Mouse (Mus musculus) frontal cortex, adult 2 months (tissue): ENCODE results near the gene Il9. TPM values are rescaled to one million over a fixed set of nuclear protein-coding genes. Genes with fewer than 3 reads are reported as not detected.

Experiments used
- DNase-seq, 2 experiments: peaks; one replicate each; pipeline ENCODE4 v3.0.0; 2022; ENCODE audit warnings: low spot score in 1 of 2; ENCODE audit errors: extremely low spot score in 1 of 2
- polyA plus RNA-seq: library from polyadenylated mRNA; depleted of rRNA; stranded (reverse); fragments of >200 nt; gene quantifications from 2 replicates; pipeline ENCODE4 v1.2.3, GENCODE M21; 2012; rRNA removed

Il9 gene
- polyA plus RNA-seq, result not detected in 2 replicates

DNA sequence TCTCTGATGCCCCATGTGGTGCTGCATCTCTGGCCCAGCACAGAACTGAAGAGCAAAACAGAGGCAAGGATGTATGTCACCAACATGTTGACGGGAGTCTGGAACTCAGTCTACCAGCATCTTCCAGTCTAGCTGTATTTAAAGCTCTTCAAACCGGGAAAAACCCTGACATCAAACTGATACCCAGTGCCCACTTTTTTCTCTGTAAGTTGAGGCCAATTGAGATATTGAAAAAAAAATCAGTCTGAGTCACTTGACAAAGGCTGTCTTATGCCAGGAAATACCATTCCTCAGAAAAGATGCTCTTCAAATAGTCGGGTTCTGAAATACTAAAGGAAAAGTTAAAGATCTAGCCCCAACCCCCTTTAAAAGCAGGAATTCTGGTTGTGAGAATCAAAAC, at the start of gene Il9:
Il9 (minus strand) TSS at position 101 of the 400 bp plus-strand sequence.
- DNase-seq, result no peak

DNA sequence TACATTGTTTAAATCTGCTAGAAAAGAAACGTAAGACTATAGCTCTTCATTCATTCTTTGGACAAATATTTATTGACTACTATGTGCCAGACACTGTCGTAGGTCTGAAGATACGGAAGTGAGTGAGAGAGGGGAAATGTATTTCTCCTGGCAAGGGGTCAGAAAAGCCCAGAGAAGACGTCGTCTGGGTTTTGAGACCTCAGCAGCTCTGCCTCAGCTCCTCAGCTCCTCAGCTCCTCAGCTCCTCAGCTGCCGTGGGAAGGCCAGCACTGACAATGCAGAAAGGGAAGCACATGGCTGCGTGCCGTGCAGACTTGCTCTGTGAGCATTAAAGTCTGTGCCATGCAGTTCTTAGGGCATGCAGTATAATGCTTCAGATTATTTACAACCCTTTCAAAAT, 47.6 kb upstream of the Il9 start:
- DNase-seq, result no peak

DNA sequence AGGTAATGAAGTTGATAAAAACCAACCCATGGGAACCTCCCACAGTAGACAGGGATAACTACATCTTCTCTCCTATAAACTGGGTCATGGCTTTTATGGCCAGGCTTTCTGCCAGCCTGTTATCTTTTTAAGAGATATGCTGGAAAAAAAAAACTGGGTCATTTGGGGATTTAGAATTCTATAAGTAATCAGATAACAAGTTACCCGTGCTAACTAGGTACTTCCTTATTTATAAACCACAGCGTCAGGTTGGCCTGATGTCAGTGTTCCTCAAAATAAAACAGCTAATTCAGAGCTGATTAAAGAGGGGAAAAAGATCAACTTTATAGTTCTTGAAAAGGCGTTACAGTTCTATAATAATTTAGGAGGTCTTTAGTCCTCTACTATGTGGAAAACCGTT, 47.0 kb upstream of the Il9 start:
- no peak for DNase-seq

DNA sequence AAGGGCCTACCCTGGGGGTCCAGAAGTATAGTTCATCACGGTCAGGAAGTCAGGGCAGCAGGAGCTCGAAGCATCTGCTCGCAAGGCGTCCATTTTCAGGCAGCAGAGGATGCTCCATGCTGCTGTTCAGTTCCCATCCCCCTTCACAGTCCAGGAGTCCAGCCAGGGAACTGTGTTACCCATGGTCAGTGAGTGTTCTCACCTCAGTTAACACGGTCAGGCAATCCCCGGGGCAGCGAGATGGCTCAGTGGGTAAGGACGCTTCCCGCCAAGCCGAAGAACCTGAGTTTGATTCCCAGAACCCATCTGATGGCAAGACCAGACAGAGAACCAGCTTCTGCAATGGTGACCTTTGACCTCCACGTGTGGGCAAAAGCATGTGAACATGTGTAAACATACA, 46.2 kb upstream of the Il9 start:
- DNase-seq, result no peak

DNA sequence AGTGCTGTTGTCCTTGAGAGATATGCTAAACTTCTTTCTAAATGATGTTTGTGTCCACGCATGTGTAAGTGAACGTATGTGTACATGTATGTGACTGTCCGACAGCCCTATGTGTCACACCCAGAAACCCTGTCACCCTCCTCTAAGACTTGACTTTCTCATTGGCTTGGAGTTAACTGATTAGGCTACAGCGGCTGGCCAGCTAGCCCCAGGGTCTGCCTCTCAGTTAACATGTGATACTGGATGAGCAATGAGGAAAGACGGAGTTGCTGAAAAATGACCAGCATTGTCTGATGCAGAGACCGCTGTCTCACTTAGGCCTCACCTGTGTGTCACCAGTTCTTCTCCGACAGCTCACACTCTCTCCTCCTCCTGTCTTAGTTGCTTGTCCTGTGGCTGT, 45.8 kb upstream of the Il9 start:
- DNase-seq, result no peak

DNA sequence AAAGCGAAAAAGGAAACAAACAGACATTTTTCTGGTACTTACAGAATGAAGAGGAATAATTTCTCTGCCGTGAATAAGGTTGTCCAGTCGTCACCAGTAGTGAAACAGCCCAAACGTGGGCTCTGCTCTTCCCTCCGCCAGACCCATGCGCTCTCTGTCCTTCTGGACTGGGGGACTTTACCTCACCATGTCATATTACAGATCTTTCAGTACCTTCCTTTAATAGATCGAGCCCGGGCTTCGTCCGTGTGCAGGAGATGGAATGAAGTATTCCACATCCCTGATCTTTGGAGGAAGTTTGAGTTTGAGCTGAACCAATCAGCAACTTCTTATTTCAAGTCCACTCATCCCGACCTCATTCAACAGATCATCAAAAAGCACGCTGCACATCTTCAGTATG, 44.8 kb upstream of the Il9 start:
- no peak for DNase-seq

DNA sequence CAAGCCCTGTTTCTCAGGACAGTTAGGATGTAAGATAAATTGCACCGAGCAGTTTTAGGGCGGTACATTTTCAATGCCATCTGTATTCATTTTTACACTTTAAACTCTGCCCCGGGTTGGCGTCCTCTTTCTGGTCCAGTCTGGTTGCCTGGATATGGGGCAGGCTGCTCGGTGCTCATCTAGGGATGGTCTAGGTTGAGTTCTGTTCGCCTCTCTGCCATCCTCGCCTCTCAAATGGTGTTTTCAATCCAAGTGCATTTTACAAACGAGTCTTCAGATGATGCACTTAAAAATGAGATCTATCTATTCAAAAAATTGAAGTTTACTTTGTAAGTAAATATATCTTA, 40.7 kb upstream of the Il9 start:
- DNase-seq, result peak in 1 of 2 experiments; percentile 5

DNA sequence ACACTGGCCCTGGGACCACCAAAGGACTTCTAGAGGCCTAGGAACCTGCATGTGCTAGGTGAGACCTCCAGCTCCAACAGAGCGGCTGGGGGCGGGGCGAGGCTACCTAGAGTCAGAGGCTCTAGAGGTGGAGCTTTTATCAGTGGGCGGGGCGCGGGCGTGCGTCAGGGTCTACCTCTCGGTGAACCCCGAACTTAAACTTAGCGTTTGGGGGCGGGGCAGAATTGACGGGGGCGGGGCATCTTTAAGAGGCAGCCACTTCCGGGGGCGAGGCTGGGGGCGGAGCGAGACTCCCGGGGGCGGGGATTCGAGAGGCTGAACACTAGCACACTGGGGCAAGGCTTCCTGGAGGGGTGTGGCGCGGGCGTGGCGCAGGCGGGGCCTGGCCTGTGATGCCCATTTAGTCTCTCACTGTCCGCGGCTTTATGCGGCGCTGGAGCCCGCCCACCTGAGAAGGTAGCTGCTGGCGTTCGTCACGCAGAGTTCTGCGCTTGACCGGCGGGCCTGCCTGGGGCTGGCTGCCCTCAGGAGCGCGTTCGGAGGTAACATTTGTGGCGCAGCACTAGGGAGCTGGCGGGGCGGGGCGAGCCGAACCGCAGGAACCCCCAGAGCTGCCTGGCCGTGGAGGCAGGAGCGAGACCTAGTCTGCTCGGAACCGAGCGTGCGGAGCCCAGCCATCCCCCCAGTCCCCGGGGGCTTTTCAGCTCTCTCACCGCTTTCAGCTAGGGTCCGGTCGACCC, 40.2 kb upstream of the Il9 start, which contains the start of gene Fbxl21:
Fbxl21 (plus strand) TSS at position 392 of the 740 bp plus-strand sequence.
- DNase-seq, result peak; percentile 90 to 92

DNA sequence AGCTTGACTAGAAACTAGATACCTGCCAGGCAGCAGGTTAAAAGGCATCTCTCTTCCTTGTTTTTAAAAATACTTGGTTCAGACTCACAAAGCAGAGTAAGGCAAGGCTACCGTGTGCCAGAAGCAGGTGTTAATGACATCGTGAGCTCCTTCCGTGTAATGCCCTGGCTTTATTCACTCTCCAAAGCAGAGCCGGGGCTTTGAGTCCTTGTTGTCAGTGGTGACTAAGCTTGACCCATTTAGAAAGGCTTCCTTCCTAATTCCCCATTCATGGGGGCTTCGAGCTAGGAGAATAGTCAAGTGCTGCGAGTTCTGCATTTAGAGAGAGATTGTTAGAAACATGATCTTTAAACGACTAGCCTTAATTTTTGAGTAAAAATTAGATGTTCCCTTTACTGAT, 34.8 kb upstream of the Il9 start:
- DNase-seq, result no peak

DNA sequence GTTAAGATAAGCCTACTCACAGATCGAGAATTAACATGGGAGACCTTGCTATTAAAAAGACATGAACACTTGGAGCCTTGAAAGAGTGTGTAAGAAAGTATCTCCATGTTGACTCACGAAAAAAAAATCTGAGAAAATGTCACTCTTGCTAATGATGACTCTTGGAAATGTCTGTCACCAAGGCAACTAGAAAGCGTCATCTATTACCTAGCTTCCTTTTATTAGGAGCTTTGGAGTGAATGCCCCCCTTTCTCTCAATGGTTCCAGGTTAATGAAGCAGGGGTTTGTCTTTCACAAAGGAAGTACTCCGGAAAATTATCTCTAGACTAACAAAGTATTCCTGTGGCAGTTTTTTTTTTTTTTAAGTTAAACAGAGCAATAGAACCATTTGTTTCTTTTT, 34.3 kb upstream of the Il9 start:
- no peak for DNase-seq

DNA sequence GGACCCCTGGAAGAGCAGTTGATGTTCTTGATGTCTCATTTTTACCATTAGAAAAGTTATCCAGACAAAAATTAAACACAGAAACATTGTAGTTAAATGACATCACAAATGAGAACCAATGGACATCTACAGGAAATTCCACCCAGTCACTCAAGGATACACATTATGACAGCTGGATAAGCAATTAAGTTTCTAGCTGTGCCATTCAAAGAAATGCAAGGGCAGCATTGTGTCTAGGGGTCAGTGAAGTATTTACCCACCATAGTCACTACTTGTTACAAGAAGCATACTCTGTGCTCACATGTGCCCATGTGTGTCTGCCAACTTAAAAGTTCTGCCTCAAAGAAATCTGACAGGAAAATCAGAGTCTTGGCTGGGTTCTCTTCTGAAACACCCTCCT, 31.5 kb upstream of the Il9 start:
- DNase-seq, result no peak

DNA sequence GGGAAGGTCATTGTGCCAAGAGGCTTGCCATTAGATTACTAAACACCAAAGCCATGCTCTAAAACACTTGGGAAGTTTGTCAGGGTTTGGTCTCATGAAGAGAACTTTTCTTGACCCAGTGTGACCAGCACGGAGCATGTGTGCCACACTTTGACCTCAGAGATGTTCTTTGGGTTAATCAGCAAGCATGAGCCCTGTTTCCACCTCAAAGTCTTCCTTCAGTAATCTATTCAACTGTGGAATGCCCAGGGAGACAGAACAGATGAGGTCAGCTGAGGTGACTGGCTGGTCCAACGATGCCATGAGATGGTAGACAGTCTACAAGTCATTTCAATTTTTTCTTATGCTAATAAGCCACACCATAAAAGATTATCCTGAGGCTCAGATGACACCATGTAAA, 27.8 kb upstream of the Il9 start:
- no peak for DNase-seq

DNA sequence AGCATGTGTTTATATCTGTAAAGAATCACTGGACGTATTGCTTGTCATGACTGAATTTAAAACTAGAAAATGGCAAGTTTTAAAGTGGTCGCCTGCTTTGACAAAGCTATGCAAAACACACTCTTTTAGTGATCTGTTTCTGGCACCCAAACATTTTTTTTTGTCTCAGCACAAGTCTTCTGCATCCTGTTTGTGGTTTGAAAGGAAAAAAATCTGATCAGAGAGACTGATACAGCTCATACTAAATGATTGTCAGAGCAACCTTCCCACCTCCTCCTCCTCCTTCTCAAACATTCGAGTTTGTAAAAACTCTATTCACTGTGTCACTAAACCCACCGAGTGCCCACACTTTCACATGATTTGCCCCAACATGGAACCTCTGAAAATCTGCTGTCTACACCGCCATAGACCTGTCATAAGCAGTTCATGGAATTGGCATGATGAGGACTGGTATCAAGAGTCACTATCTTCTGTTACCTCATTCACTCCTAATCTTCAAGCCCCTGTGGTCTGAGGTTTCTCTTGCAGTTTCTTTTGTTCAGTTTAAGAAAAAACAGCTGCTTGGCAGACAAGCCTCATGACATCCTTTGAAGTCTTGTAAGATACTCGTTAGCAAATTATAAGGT, 24.9 kb upstream of the Il9 start:
- no peak for DNase-seq

DNA sequence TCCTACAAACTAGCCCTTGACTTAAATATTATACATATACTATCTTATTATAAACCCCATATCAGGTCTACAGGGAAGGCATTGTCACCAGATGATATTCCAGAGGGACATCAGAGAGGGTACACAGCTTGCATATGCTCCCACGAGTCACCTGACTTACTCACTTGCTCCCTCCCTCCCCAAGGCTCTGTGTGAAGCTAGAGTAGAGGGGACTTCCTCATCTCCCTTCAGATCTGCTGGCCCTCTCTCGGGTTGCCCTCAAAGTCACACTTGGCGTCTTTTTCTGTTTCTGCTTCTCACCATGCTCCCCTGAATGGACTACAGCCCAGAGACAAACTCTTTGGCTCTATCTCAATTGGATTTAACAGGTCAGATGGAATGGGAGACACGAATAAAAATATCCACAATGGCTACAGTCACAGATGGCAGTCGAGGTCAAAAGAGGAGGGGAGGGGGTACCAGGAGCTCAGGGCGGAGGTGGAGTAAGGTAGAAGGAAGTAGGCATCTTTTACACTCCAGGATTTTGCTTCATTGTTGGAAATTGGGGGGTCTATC, 19.9 kb upstream of the Il9 start:
- DNase-seq, result no peak

DNA sequence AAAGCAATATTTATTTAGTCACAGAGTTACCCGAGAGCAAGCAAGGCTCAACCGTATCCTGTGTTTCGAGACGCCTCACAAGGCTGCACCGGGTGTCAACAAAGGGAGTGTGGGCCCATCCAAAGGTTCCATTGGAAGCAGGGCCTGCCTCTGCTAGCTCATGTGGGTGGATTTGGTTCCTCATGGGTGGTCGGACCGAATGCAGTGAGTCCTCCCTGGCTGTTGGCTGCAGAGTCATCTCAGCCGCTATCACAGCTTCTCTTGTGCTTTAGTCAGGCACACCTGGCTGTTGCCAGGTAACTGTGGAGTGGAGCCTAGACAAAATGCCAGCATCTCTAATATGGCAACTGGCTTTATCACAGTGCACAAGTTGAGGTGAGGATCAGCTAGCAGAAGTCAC, 18.6 kb upstream of the Il9 start:
- no peak for DNase-seq

DNA sequence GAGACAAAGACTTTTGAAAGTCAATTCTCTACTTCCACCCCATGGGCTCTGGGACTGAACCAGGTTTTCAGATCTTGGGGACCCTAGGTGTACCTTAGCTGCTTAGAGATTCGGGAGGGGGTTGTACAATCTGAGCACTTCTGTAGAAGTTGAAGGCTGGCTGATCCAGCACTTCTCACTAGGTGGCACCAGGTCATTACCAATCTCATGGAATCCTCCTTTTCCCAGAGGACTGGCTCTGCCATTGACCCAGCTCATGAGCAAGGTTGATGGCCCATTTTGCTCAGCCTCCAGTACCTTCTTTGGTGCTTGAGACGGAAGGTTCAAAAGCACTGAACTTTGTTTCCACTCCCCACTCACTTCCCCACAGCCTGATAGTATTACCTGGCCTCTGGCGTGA, 18.1 kb upstream of the Il9 start:
- DNase-seq, result peak in 1 of 2 experiments; percentile 11

DNA sequence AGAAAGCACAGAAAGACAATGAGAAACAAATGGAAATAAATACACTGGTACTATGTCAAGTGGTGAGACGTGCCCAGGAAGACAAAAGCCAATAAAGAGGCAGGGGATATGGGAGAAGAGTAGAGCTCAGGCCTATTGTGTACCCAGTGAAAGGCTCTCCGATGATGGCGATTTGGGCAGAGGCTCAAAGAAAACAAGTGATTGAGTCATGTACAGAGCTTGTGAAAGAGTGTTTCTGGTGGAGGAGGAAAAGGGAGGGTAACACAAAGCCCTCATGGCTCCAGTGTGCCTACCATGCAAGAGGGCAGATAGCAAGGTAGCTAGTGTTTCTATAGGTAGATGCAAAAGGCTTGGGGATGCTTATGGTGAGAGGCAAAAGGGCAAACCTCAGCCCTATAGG, 12.4 kb upstream of the Il9 start:
- no peak for DNase-seq

DNA sequence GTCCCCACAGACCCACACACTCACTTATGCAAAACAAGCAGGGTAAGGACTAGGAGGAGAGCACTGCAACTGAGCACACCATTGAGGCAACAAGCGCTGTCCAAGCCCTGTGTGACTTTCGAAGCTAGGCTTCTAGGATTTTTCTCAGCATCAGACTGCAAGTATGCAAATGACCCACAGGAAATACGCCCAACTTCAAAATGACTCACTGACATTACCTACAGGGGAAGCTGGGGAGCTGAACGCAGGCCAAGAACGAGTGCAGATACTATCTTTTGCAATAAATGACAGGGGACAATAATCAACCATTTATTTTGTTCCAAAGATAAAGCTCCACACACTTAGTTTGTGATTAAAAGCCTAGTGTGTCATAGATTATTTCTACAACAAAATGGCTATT, 6.0 kb upstream of the Il9 start:
- DNase-seq, result peak in 1 of 2 experiments; percentile 16

DNA sequence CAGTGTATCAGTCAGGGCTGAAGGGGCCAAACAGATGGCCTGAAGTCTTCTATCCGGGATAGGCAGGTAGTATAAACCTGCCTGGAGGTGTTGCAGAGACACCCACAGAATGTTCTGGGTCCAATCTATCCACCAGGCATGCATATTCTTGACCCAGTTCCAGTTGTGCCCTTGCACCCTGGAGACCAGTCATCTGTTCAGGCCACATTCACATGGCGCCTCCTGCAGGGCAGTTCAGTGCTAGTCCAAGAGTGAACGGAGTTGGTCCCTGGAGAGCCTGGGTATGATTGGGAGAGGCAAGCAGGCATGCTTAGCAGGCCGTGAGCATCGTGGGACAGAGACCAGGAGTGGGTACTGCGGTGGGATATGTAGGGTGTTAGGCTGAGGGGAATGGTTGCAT, 4.0 kb downstream of the Il9 start:
- no peak for DNase-seq

DNA sequence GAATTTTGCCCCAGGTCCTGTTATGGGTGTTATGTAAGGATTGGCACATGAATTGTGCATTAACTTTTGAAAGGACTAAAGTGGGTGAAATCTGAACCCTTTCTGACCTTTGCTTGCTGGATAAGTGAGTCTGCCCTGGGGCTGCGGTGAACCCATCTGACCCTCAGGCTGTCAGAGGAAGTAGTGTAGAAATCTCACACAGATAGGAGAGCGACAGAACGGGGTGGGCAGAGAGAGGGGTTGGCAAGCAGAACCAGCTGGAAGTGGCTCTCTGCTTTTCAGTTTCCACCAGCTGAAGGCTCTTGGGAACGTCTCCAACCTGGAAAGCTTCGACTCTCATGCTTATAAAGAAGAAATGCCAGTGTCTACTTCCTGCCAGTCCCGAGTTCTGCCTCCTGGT, 4.8 kb downstream of the Il9 start:
- peak; percentile 14 to 64 for DNase-seq

DNA sequence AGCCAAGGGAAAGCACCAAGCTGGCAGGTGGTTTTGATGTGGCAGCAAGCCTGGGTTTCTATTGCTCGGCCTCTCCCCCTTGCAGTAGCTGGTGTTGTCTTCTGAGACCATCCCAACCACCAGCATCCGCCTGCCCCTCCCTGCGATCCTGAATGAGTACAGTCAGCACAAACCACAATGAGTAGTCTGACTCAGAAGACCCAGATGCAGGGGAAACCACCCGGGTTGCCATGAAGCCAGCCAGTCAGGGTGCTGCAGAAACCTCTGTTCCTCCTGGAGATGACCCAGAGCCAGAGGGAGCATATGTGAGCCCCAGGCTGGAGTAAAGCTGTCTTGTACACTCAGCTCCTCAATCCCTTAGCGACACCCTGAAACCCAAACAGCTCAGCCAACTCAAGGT, 5.3 kb downstream of the Il9 start:
- DNase-seq, result no peak

DNA sequence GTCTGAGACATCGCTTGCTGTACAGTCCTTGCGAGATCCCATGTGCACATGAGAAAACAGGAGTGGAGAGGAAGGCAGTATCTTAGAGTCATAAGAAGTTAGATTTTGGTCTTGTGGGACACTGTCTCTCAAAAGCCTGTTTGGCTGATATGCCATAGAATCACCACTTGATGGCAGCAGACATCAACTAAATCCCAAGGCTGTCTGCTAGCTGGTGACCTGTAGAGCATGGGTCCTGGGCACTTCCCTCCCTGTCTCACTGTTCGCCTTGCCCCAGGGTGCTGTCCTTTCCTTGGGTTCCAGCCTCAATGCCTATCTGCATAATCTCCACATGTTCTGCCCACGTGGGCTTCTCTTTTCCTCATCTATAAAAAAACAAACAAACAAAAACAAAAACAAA, 6.7 kb downstream of the Il9 start:
- peak in 1 of 2 experiments; percentile 73 for DNase-seq
